Mouse (Mus musculus): ENCODE measurements around the gene Mustn1.

GRCm38 (mm10) chr14:30857990-30858389 lies 21.0 kb upstream of the Mustn1 start:
- TF ChIP-seq CTCF (IDR thresholded peaks at IDR 0.05; ENCODE audit: low read depth, low read length) (no peak), GATA1 (IDR thresholded peaks at IDR 0.05; ENCODE audit: borderline replicate concordance, low read length) (no peak)
